ENCODE assay signal across 10 mouse cellular contexts in genomic region chr7:44247971-44248370, GRCm38 (mm10). TPM values are rescaled to one million over a fixed set of nuclear protein-coding genes. Genes with fewer than 3 reads are reported as not detected.
DNase-seq lines count a peak whose midpoint lies in the region; ATAC-seq and TF ChIP-seq lines count a peak whose summit lies in the region.
"Had no signal": no experiment of that assay in that cellular context is flagged by ENCODE, and none has a peak within 500 bp of the region (broad histone marks: within the 10 kb centered on the region; RNA-seq: fewer than 3 reads in every experiment).

No protein-coding gene starts in this region.

- H3K27me3 ChIP-seq in lung, embryonic 14.5 days (ENCODE audit: insufficient read depth, low read length): no peaks in the 10 kb centered on the region
- H3K27me3 ChIP-seq in forebrain, embryonic 12.5 days: no peaks in the 10 kb centered on the region
- H3K27me3 ChIP-seq in limb, embryonic 14.5 days (ENCODE audit: control insufficient read depth, insufficient read depth, low read length): no peaks in the 10 kb centered on the region
- no peaks in the 10 kb centered on the region for H3K27me3 ChIP-seq in stomach, embryonic 15.5 days (replicated peaks)

- H3K9me3 ChIP-seq in lung, embryonic 14.5 days (ENCODE audit: low read depth, low read length): no peaks in the 10 kb centered on the region
- no peaks in the 10 kb centered on the region for H3K9me3 ChIP-seq in forebrain, embryonic 12.5 days
- no peaks in the 10 kb centered on the region for H3K9me3 ChIP-seq in limb, embryonic 14.5 days (ENCODE audit: control insufficient read depth, low read length)
- no peaks in the 10 kb centered on the region for H3K9me3 ChIP-seq in stomach, embryonic 15.5 days

- H3K27ac ChIP-seq in lung, embryonic 14.5 days (ENCODE audit: low read depth): no peak overlapping the region
- no peak overlapping the region for H3K27ac ChIP-seq in forebrain, embryonic 12.5 days
- H3K27ac ChIP-seq in limb, embryonic 14.5 days (replicated peaks; ENCODE audit: low read depth, low read length): no peak overlapping the region
- no peak overlapping the region for H3K27ac ChIP-seq in stomach, embryonic 15.5 days
- H3K27ac ChIP-seq: macrophage had no signal

- peaks cover 6% of the 10 kb centered on the region; the same call in 1 of the 2 replicates for H3K4me1 ChIP-seq in lung, embryonic 14.5 days (ENCODE audit: insufficient read depth)
- peaks cover 26% of the 10 kb centered on the region for H3K4me1 ChIP-seq in forebrain, embryonic 12.5 days
- H3K4me1 ChIP-seq in limb, embryonic 14.5 days (ENCODE audit: control insufficient read depth, insufficient read depth, low read length): peaks cover 11% of the 10 kb centered on the region; the same call in 1 of the 2 replicates
- H3K4me1 ChIP-seq in stomach, embryonic 15.5 days: peaks cover 13% of the 10 kb centered on the region

- TF ChIP-seq CTCF in lung, embryonic 14.5 days (IDR thresholded peaks at IDR 0.05; ENCODE audit: low read depth): no peak

- peaks cover 44% of the 10 kb centered on the region for H3K36me3 ChIP-seq in lung, embryonic 14.5 days (ENCODE audit: insufficient read depth)
- peaks cover 47% of the 10 kb centered on the region for H3K36me3 ChIP-seq in forebrain, embryonic 12.5 days (replicated peaks)
- peaks cover 47% of the 10 kb centered on the region for H3K36me3 ChIP-seq in limb, embryonic 14.5 days (ENCODE audit: control insufficient read depth, insufficient read depth, low read length)
- H3K36me3 ChIP-seq in stomach, embryonic 15.5 days: peaks cover 32% of the 10 kb centered on the region

- ATAC-seq in lung, embryonic 14.5 days (ENCODE audit: insufficient read depth): no peak
- no peak for ATAC-seq in forebrain, embryonic 12.5 days (ENCODE audit: low FRiP score)
- ATAC-seq in limb, embryonic 14.5 days (ENCODE audit: low FRiP score, low read depth): no peak
- ATAC-seq in stomach, embryonic 15.5 days (ENCODE audit: insufficient read depth, low FRiP score, low read depth): no peak

- peak overlapping the region; percentile 95 for H3K4me3 ChIP-seq in lung, embryonic 14.5 days (ENCODE audit: low read depth, low read length)
- H3K4me3 ChIP-seq in forebrain, embryonic 12.5 days (replicated peaks): peak overlapping the region; percentile 87
- H3K4me3 ChIP-seq in limb, embryonic 14.5 days (replicated peaks; ENCODE audit: low read length): peak overlapping the region; percentile 83
- peak overlapping the region; percentile 79 for H3K4me3 ChIP-seq in stomach, embryonic 15.5 days (replicated peaks)

- TF ChIP-seq POLR2A in limb, embryonic 14.5 days (IDR thresholded peaks at IDR 0.05; ENCODE audit: borderline replicate concordance, extremely low read depth, insufficient read depth, insufficient read length): no peak

- peak overlapping the region; percentile 93 for H3K9ac ChIP-seq in lung, embryonic 14.5 days
- peak overlapping the region; percentile 93 for H3K9ac ChIP-seq in forebrain, embryonic 12.5 days
- no peak overlapping the region for H3K9ac ChIP-seq in limb, embryonic 14.5 days (ENCODE audit: low read depth, low read length, severe bottlenecking)
- 0 out of 2 replicates have a peak overlapping the region, but pooled peaks have one; percentile 1 for H3K9ac ChIP-seq in stomach, embryonic 15.5 days

- H3K4me2 ChIP-seq in lung, embryonic 14.5 days: peak overlapping the region; percentile 71
- H3K4me2 ChIP-seq in forebrain, embryonic 12.5 days: peak overlapping the region; percentile 82
- H3K4me2 ChIP-seq in limb, embryonic 14.5 days (replicated peaks; ENCODE audit: low read depth, low read length, severe bottlenecking): peak overlapping the region; percentile 73
- H3K4me2 ChIP-seq in stomach, embryonic 15.5 days: peak overlapping the region; percentile 65

- DNase-seq in lung, embryonic 14.5 days: no peak
- no peak for DNase-seq in lung, adult 18-20 months
- no peak for DNase-seq in limb, embryonic 14.5 days (ENCODE audit: low spot score)
- no peak for DNase-seq in layer of hippocampus, adult 11-12 months (ENCODE audit: low spot score)
- no peak for DNase-seq in left cerebral cortex, adult 18-20 months (ENCODE audit: low spot score in 2 of 2)
- no peak for DNase-seq in right cerebral cortex, postnatal 36 days (ENCODE audit: low spot score in 2 of 2)
- DNase-seq: cerebellum, postnatal 14 days had no signal

- 79% methylated on average over 2 of the region's 2 CpGs for WGBS in lung, embryonic 14.5 days
- 94% methylated on average over 2 of the region's 2 CpGs for WGBS in forebrain, embryonic 12.5 days
- WGBS in limb, embryonic 14.5 days: 84% methylated on average over 2 of the region's 2 CpGs
- 80% methylated on average over 2 of the region's 2 CpGs for WGBS in stomach, embryonic 15.5 days

RNA-seq across cellular contexts. Expression of gene 2410002F23Rik, which starts 1.4 kb away (rescaled TPM):
- 142 and 146 TPM in 2 replicates for polyA plus RNA-seq in lung, embryonic 14.5 days (2014; fragmentation: Nextera tagmentation; extraction: Ambion mirVana)
- 195 and 203 TPM in 2 replicates for polyA plus RNA-seq in forebrain, embryonic 12.5 days (2016; fragmentation: Nextera tagmentation; extraction: Ambion mirVana)
- 315 and 368 TPM in 2 replicates for polyA plus RNA-seq in limb, embryonic 14.5 days (2012; rRNA removed)
- polyA plus RNA-seq in limb, embryonic 14.5 days (2014; fragmentation: Nextera tagmentation; extraction: Ambion mirVana): 163 and 170 TPM in 2 replicates
- polyA plus RNA-seq in stomach, embryonic 15.5 days (2015; fragmentation: Nextera tagmentation; extraction: Ambion mirVana): 120 and 139 TPM in 2 replicates
- total RNA-seq in left cerebral cortex, adult 18-20 months (2021): 10 to 100 TPM; 68.6 to 71.1 TPM

RNA-seq across cellular contexts. Expression of gene 1700028J19Rik, which starts 1.5 kb away (rescaled TPM):
- 0.96 and 1.5 TPM in 2 replicates for polyA plus RNA-seq in lung, embryonic 14.5 days (2014; fragmentation: Nextera tagmentation; extraction: Ambion mirVana)
- 1.1 and 1.3 TPM in 2 replicates for polyA plus RNA-seq in forebrain, embryonic 12.5 days (2016; fragmentation: Nextera tagmentation; extraction: Ambion mirVana)
- 1.3 and 1.4 TPM in 2 replicates for polyA plus RNA-seq in limb, embryonic 14.5 days (2012; rRNA removed)
- 0.53 and 1.3 TPM in 2 replicates for polyA plus RNA-seq in limb, embryonic 14.5 days (2014; fragmentation: Nextera tagmentation; extraction: Ambion mirVana)
- 1.6 and 1.8 TPM in 2 replicates for polyA plus RNA-seq in stomach, embryonic 15.5 days (2015; fragmentation: Nextera tagmentation; extraction: Ambion mirVana)
- total RNA-seq in left cerebral cortex, adult 18-20 months (2021): 1 to 10 TPM; 1.1 to 1.2 TPM

RNA-seq across cellular contexts. Expression of gene Acp4, which starts 9.2 kb away (rescaled TPM):
- polyA plus RNA-seq in lung, embryonic 14.5 days (2014; fragmentation: Nextera tagmentation; extraction: Ambion mirVana): 0.11 TPM in 1 of 2 replicates, not detected in the other
- polyA plus RNA-seq in forebrain, embryonic 12.5 days (2016; fragmentation: Nextera tagmentation; extraction: Ambion mirVana): 0.11 and 0.17 TPM in 2 replicates
- 0.09 and 0.25 TPM in 2 replicates for polyA plus RNA-seq in limb, embryonic 14.5 days (2012; rRNA removed)
- polyA plus RNA-seq in limb, embryonic 14.5 days (2014; fragmentation: Nextera tagmentation; extraction: Ambion mirVana): 0.11 and 0.25 TPM in 2 replicates
- polyA plus RNA-seq in stomach, embryonic 15.5 days (2015; fragmentation: Nextera tagmentation; extraction: Ambion mirVana): not detected in 2 replicates
- total RNA-seq in left cerebral cortex, adult 18-20 months (2021): not detected
- polyA plus RNA-seq: macrophage had no signal

RNA-seq across cellular contexts. Expression of gene Gm36864, which starts 12.0 kb away (rescaled TPM):
- polyA plus RNA-seq in lung, embryonic 14.5 days (2014; fragmentation: Nextera tagmentation; extraction: Ambion mirVana): not detected in 2 replicates
- not detected in 2 replicates for polyA plus RNA-seq in forebrain, embryonic 12.5 days (2016; fragmentation: Nextera tagmentation; extraction: Ambion mirVana)
- polyA plus RNA-seq in limb, embryonic 14.5 days (2012; rRNA removed): not detected in 2 replicates
- polyA plus RNA-seq in limb, embryonic 14.5 days (2014; fragmentation: Nextera tagmentation; extraction: Ambion mirVana): not detected in 2 replicates
- 0.17 TPM in 1 of 2 replicates, not detected in the other for polyA plus RNA-seq in stomach, embryonic 15.5 days (2015; fragmentation: Nextera tagmentation; extraction: Ambion mirVana)
- total RNA-seq in left cerebral cortex, adult 18-20 months (2021): not detected
- polyA plus RNA-seq: macrophage had no signal

RNA-seq across cellular contexts. Expression of gene Gm15517, which starts 13.3 kb away (rescaled TPM):
- not detected in 2 replicates for polyA plus RNA-seq in lung, embryonic 14.5 days (2014; fragmentation: Nextera tagmentation; extraction: Ambion mirVana)
- not detected in 2 replicates for polyA plus RNA-seq in forebrain, embryonic 12.5 days (2016; fragmentation: Nextera tagmentation; extraction: Ambion mirVana)
- not detected in 2 replicates for polyA plus RNA-seq in limb, embryonic 14.5 days (2012; rRNA removed)
- not detected in 2 replicates for polyA plus RNA-seq in limb, embryonic 14.5 days (2014; fragmentation: Nextera tagmentation; extraction: Ambion mirVana)
- not detected in 2 replicates for polyA plus RNA-seq in stomach, embryonic 15.5 days (2015; fragmentation: Nextera tagmentation; extraction: Ambion mirVana)
- not detected for total RNA-seq in left cerebral cortex, adult 18-20 months (2021)
- polyA plus RNA-seq: macrophage had no signal
